Mouse (Mus musculus): ENCODE data around the gene Ttc13. TPM values are rescaled to one million over a fixed set of nuclear protein-coding genes. Genes with fewer than 3 reads are reported as not detected.
A peak's percentile ranks its signal among the peaks of the same experiment; 100 is the strongest.

Gene Ttc13
- total and polyA plus RNA-seq, 3 experiments = 34.0 to 39.1 TPM; not detected in 1

GRCm38 (mm10) chr8:124661781-124662180 is 60.0 kb downstream of the Ttc13 start:
- H3K9me3 ChIP-seq (replicated peaks; ENCODE audit: insufficient read depth, low read length) = no peaks in the 10 kb centered on the region
- no peaks in the 10 kb centered on the region for H3K27me3 ChIP-seq (ENCODE audit: control insufficient read depth in 1 of 2, insufficient read depth in 2 of 2, low read length in 2 of 2)
- H3K4me3 ChIP-seq (ENCODE audit: control insufficient read depth in 1 of 2, insufficient read depth in 1 of 2, low read depth in 2 of 2, low read length in 2 of 2) = peak overlapping the region; percentile 87 to 95
- peak overlapping the region; percentile 96 for H3K9ac ChIP-seq (ENCODE audit: control insufficient read depth, low read depth, low read length, poor library complexity, severe bottlenecking)
- H3K4me1 ChIP-seq (ENCODE audit: control insufficient read depth in 1 of 2, insufficient read depth in 2 of 2, low read length in 2 of 2) = peaks cover 4 to 23% of the 10 kb centered on the region in 2 experiments
- H3K36me3 ChIP-seq (ENCODE audit: control insufficient read depth in 1 of 2, insufficient read depth in 2 of 2, low read length in 2 of 2) = peaks cover 0 to 22% of the 10 kb centered on the region in 2 experiments; a peak in 2 of 4 replicates
- TF ChIP-seq HCFC1 (IDR thresholded peaks at IDR 0.05; ENCODE audit: low read depth, low read length) (no peak), ZKSCAN1 (IDR thresholded peaks at IDR 0.05; ENCODE audit: low read depth, low read length) (no peak), MXI1 (IDR thresholded peaks at IDR 0.05; ENCODE audit: low read depth, low read length) (0 out of 2 replicates have a peak, but pooled peaks have one; percentile 32)
- DNase-seq (ENCODE audit: low read depth, low spot score) = peak; percentile 30
- peaks cover 3% of the 10 kb centered on the region for H3K79me2 ChIP-seq (ENCODE audit: control insufficient read depth, insufficient read depth, low read length, poor library complexity)
- no peak overlapping the region for H3K27ac ChIP-seq (ENCODE audit: control insufficient read depth, low read depth, low read length)

- H3K9me3 ChIP-seq (replicated peaks; ENCODE audit: insufficient read depth, low read length) = no peaks in the 10 kb centered on the region
- peak overlapping the region; percentile 31 to 32 for H3K4me3 ChIP-seq (ENCODE audit: control insufficient read depth in 1 of 2, insufficient read depth in 1 of 2, low read depth in 2 of 2, low read length in 2 of 2)
- no peaks in the 10 kb centered on the region for H3K27me3 ChIP-seq (ENCODE audit: control insufficient read depth in 1 of 2, insufficient read depth in 2 of 2, low read length in 2 of 2)
- peak; percentile 89 for DNase-seq (ENCODE audit: low read depth, low spot score)
- peaks cover 0 to 22% of the 10 kb centered on the region in 2 experiments; a peak in 2 of 4 replicates for H3K36me3 ChIP-seq (ENCODE audit: control insufficient read depth in 1 of 2, insufficient read depth in 2 of 2, low read length in 2 of 2)
- peaks cover 4 to 23% of the 10 kb centered on the region in 2 experiments for H3K4me1 ChIP-seq (ENCODE audit: control insufficient read depth in 1 of 2, insufficient read depth in 2 of 2, low read length in 2 of 2)
- H3K9ac ChIP-seq (ENCODE audit: control insufficient read depth, low read depth, low read length, poor library complexity, severe bottlenecking) = peak overlapping the region; percentile 51
- H3K27ac ChIP-seq (ENCODE audit: control insufficient read depth, low read depth, low read length) = peak overlapping the region; percentile 89
- peaks cover 3% of the 10 kb centered on the region for H3K79me2 ChIP-seq (ENCODE audit: control insufficient read depth, insufficient read depth, low read length, poor library complexity)
- TF ChIP-seq E2F4 (IDR thresholded peaks at IDR 0.05; ENCODE audit: borderline replicate concordance, low read depth, low read length) (no peak), MYB (IDR thresholded peaks at IDR 0.05; ENCODE audit: low read depth, low read length) (no peak), MEF2A (IDR thresholded peaks at IDR 0.05; ENCODE audit: extremely low read depth, insufficient replicate concordance, low read depth, low read length, poor library complexity, severe bottlenecking) (no peak), RCOR1 (IDR thresholded peaks at IDR 0.05; ENCODE audit: low read depth, low read length) (peak; percentile 69), SMC3 (IDR thresholded peaks at IDR 0.05; ENCODE audit: low read depth, low read length) (no peak), KAT2A (conservative IDR thresholded peaks at IDR 0.05; ENCODE audit: low read depth, low read length) (no peak), USF2 (IDR thresholded peaks at IDR 0.05; ENCODE audit: borderline replicate concordance in 1 of 2, insufficient read depth in 1 of 2, low read depth in 1 of 2, low read length in 2 of 2) (no peak), TBP (IDR thresholded peaks at IDR 0.05; ENCODE audit: low read depth, low read length) (no peak), TCF12 (IDR thresholded peaks at IDR 0.05; ENCODE audit: low read depth, low read length) (peak; percentile 76), CHD2 (IDR thresholded peaks at IDR 0.05; ENCODE audit: low read length) (no peak), CTCF (IDR thresholded peaks at IDR 0.05 in 2 of 3, conservative IDR thresholded peaks at IDR 0.05 in 1 of 3; ENCODE audit: control insufficient read depth in 1 of 3, insufficient read depth in 1 of 3, low read depth in 2 of 3, low read length in 3 of 3, poor library complexity in 1 of 3, severe bottlenecking in 1 of 3) (no peak), HCFC1 (IDR thresholded peaks at IDR 0.05; ENCODE audit: low read depth, low read length) (no peak), JUND (IDR thresholded peaks at IDR 0.05; ENCODE audit: low read depth, low read length) (no peak), ZC3H11A (IDR thresholded peaks at IDR 0.05; ENCODE audit: low read depth, low read length) (no peak), POLR2A (IDR thresholded peaks at IDR 0.05; ENCODE audit: control insufficient read depth in 1 of 2, insufficient read depth in 1 of 2, low read depth in 1 of 2, low read length in 2 of 2, poor library complexity in 1 of 2) (no peak), EP300 (IDR thresholded peaks at IDR 0.05; ENCODE audit: low read depth in 1 of 2, low read length in 2 of 2) (peak; percentile 54 to 63; a peak in 3 of 4 replicates), CHD1 (IDR thresholded peaks at IDR 0.05; ENCODE audit: low read depth, low read length) (no peak), POLR2AphosphoS5 (IDR thresholded peaks at IDR 0.05; ENCODE audit: borderline replicate concordance, low read depth, low read length) (no peak), MXI1 (IDR thresholded peaks at IDR 0.05; ENCODE audit: low read depth, low read length) (peak; percentile 10), USF1 (IDR thresholded peaks at IDR 0.05; ENCODE audit: low read depth, low read length) (no peak), ELF1 (IDR thresholded peaks at IDR 0.05; ENCODE audit: low read depth, low read length) (no peak), GABPA (IDR thresholded peaks at IDR 0.05; ENCODE audit: low read depth, low read length) (no peak), NRF1 (IDR thresholded peaks at IDR 0.05; ENCODE audit: insufficient read depth, low read depth, low read length, poor library complexity, severe bottlenecking) (no peak), ZNF384 (IDR thresholded peaks at IDR 0.05; ENCODE audit: low read depth, low read length) (no peak), ZKSCAN1 (IDR thresholded peaks at IDR 0.05; ENCODE audit: low read depth, low read length) (no peak), SIN3A (IDR thresholded peaks at IDR 0.05; ENCODE audit: low read length) (peak; percentile 23; the same call in 1 of the 2 replicates), MAZ (IDR thresholded peaks at IDR 0.05; ENCODE audit: low read depth, low read length) (peak; percentile 44; the same call in 1 of the 2 replicates), BHLHE40 (IDR thresholded peaks at IDR 0.05; ENCODE audit: borderline replicate concordance, low read depth, low read length) (no peak), ETS1 (IDR thresholded peaks at IDR 0.05; ENCODE audit: low read depth, low read length) (peak; percentile 73), POLR2AphosphoS2 (IDR thresholded peaks at IDR 0.05; ENCODE audit: low read length) (no peak), TAL1 (IDR thresholded peaks at IDR 0.05; ENCODE audit: low read length) (peak; percentile 34)
Measured at GRCm38 (mm10) chr8:124658415-124658814, 63.4 kb downstream of the Ttc13 start.
